Mouse (Mus musculus): ENCODE results near the gene Galnt9.

GRCm38 (mm10) chr5:110531091-110531490 lies 13.1 kb upstream of the Galnt9 start:
- TF ChIP-seq POLR2AphosphoS5 (IDR thresholded peaks at IDR 0.05; ENCODE audit: insufficient replicate concordance, low read depth, low read length): no peak
- no peak for TF ChIP-seq CTCF (IDR thresholded peaks at IDR 0.05; ENCODE audit: low read depth, low read length)

Measured in G1E (cell line).